In genomic region chr14:58101298-58101697, GRCm38 (mm10) we compare ENCODE assay signal across 21 mouse cellular contexts. TPM values are rescaled to one million over a fixed set of nuclear protein-coding genes. Genes with fewer than 3 reads are reported as not detected.
DNase-seq lines count a peak whose midpoint lies in the region; ATAC-seq lines count a peak whose summit lies in the region.
"Had no signal": no experiment of that assay in that cellular context is flagged by ENCODE, and none has a peak within 500 bp of the region (broad histone marks: within the 10 kb centered on the region; RNA-seq: fewer than 3 reads in every experiment).

No protein-coding gene starts in this region.

- H3K27me3 ChIP-seq in forebrain, embryonic 14.5 days (replicated peaks; ENCODE audit: control insufficient read depth, insufficient read depth, low read length), result no peaks in the 10 kb centered on the region
- H3K27me3 ChIP-seq in forebrain, embryonic 12.5 days, result no peaks in the 10 kb centered on the region
- H3K27me3 ChIP-seq in midbrain, embryonic 15.5 days (replicated peaks), result no peaks in the 10 kb centered on the region
- no peaks in the 10 kb centered on the region for H3K27me3 ChIP-seq in midbrain, embryonic 11.5 days (ENCODE audit: control insufficient read depth, insufficient read depth, low read length)
- H3K27me3 ChIP-seq in hindbrain, embryonic 13.5 days, result no peaks in the 10 kb centered on the region
- H3K27me3 ChIP-seq in neural tube, embryonic 14.5 days (ENCODE audit: control insufficient read depth, insufficient read depth, low read length), result no peaks in the 10 kb centered on the region
- H3K27me3 ChIP-seq: CH12.LX; heart, embryonic 15.5 days; liver, embryonic 13.5 days; lung, embryonic 15.5 days had no signal

- peak; percentile 6 for DNase-seq in forebrain, embryonic 14.5 days (ENCODE audit: low spot score)
- no peak for DNase-seq in midbrain, embryonic 11.5 days (ENCODE audit: low spot score, missing footprints)
- DNase-seq in gastrocnemius, postnatal 14 days, result no peak
- DNase-seq in Muller cell, postnatal 12 days (ENCODE audit: inconsistent ontology term), result no peak
- DNase-seq: cerebellum, adult 11 months; gastrocnemius, adult 2 months; heart, adult 18-20 months; kidney, adult 8-10 months; layer of hippocampus, postnatal 36 days; liver, embryonic 13.5 days; right cerebral cortex, postnatal 14 days had no signal

- no peaks in the 10 kb centered on the region for H3K9me3 ChIP-seq in forebrain, embryonic 14.5 days (replicated peaks; ENCODE audit: control insufficient read depth, low read length)
- H3K9me3 ChIP-seq in forebrain, embryonic 12.5 days, result no peaks in the 10 kb centered on the region
- H3K9me3 ChIP-seq in midbrain, embryonic 15.5 days, result no peaks in the 10 kb centered on the region
- H3K9me3 ChIP-seq in midbrain, embryonic 11.5 days (ENCODE audit: control insufficient read depth, low read length), result no peaks in the 10 kb centered on the region
- H3K9me3 ChIP-seq in hindbrain, embryonic 13.5 days, result no peaks in the 10 kb centered on the region
- no peaks in the 10 kb centered on the region for H3K9me3 ChIP-seq in neural tube, embryonic 14.5 days (ENCODE audit: control insufficient read depth, low read length)
- H3K9me3 ChIP-seq: embryonic facial prominence, embryonic 10.5 days; heart, embryonic 15.5 days; limb, embryonic 12.5 days; liver, embryonic 13.5 days; lung, embryonic 15.5 days had no signal

- 2% methylated on average over 6 of the region's 6 CpGs for WGBS in forebrain, embryonic 14.5 days
- 7% methylated on average over 6 of the region's 6 CpGs for WGBS in forebrain, embryonic 12.5 days
- 10% methylated on average over 6 of the region's 6 CpGs for WGBS in midbrain, embryonic 15.5 days
- 8% methylated on average over 6 of the region's 6 CpGs for WGBS in midbrain, embryonic 11.5 days
- WGBS in hindbrain, embryonic 13.5 days, result 16% methylated on average over 6 of the region's 6 CpGs
- WGBS in neural tube, embryonic 14.5 days, result 5% methylated on average over 6 of the region's 6 CpGs

- intact Hi-C loops in gastrocnemius, postnatal 14 days (cut with DNase I; ENCODE audit: low total_unique reads), result no loop called here

- ATAC-seq in forebrain, embryonic 14.5 days, result no peak
- ATAC-seq in forebrain, embryonic 12.5 days (ENCODE audit: low FRiP score), result no peak
- 0 out of 2 replicates have a peak, but pooled peaks have one; percentile 39 for ATAC-seq in midbrain, embryonic 15.5 days (replicated peaks)
- no peak for ATAC-seq in midbrain, embryonic 11.5 days (ENCODE audit: low FRiP score)
- peak; percentile 84 for ATAC-seq in hindbrain, embryonic 13.5 days (ENCODE audit: low FRiP score)
- ATAC-seq in neural tube, embryonic 14.5 days (ENCODE audit: low read depth), result peak; percentile 90

- no peak overlapping the region for H3K9ac ChIP-seq in forebrain, embryonic 14.5 days (ENCODE audit: low read length)
- no peak overlapping the region for H3K9ac ChIP-seq in forebrain, embryonic 12.5 days
- no peak overlapping the region for H3K9ac ChIP-seq in midbrain, embryonic 15.5 days
- no peak overlapping the region for H3K9ac ChIP-seq in midbrain, embryonic 11.5 days (ENCODE audit: low read length)
- H3K9ac ChIP-seq in hindbrain, embryonic 13.5 days, result no peak overlapping the region
- H3K9ac ChIP-seq in neural tube, embryonic 14.5 days (replicated peaks; ENCODE audit: low read depth, low read length), result no peak overlapping the region
- H3K9ac ChIP-seq: heart, embryonic 15.5 days; limb, embryonic 12.5 days; liver, embryonic 13.5 days; lung, embryonic 15.5 days had no signal

- no peak overlapping the region for H3K27ac ChIP-seq in forebrain, embryonic 14.5 days (ENCODE audit: low read depth, low read length)
- no peak overlapping the region for H3K27ac ChIP-seq in forebrain, embryonic 12.5 days
- no peak overlapping the region for H3K27ac ChIP-seq in midbrain, embryonic 15.5 days
- H3K27ac ChIP-seq in midbrain, embryonic 11.5 days (ENCODE audit: low read depth, low read length), result no peak overlapping the region
- H3K27ac ChIP-seq in hindbrain, embryonic 13.5 days, result no peak overlapping the region
- H3K27ac ChIP-seq in neural tube, embryonic 14.5 days (ENCODE audit: low read depth, low read length), result no peak overlapping the region
- H3K27ac ChIP-seq: embryonic facial prominence, embryonic 10.5 days; gastrocnemius, adult 2 months; heart, embryonic 15.5 days; limb, embryonic 12.5 days; liver, embryonic 13.5 days; lung, embryonic 15.5 days had no signal

- H3K4me1 ChIP-seq in forebrain, embryonic 14.5 days (ENCODE audit: control insufficient read depth, insufficient read depth, low read length), result no peaks in the 10 kb centered on the region
- no peaks in the 10 kb centered on the region; the same call in 1 of the 2 replicates for H3K4me1 ChIP-seq in forebrain, embryonic 12.5 days
- no peaks in the 10 kb centered on the region for H3K4me1 ChIP-seq in midbrain, embryonic 15.5 days
- H3K4me1 ChIP-seq in midbrain, embryonic 11.5 days (ENCODE audit: control insufficient read depth, insufficient read depth, low read length), result no peaks in the 10 kb centered on the region
- H3K4me1 ChIP-seq in hindbrain, embryonic 13.5 days (replicated peaks), result peaks cover 12% of the 10 kb centered on the region
- peaks cover 6% of the 10 kb centered on the region; the same call in 1 of the 2 replicates for H3K4me1 ChIP-seq in neural tube, embryonic 14.5 days (ENCODE audit: control insufficient read depth, insufficient read depth, low read length)
- H3K4me1 ChIP-seq: embryonic facial prominence, embryonic 10.5 days; heart, embryonic 15.5 days; liver, embryonic 13.5 days; lung, embryonic 15.5 days had no signal

- H3K4me3 ChIP-seq in forebrain, embryonic 14.5 days (ENCODE audit: low read depth, low read length), result no peak overlapping the region
- H3K4me3 ChIP-seq in forebrain, embryonic 12.5 days (replicated peaks), result no peak overlapping the region
- no peak overlapping the region for H3K4me3 ChIP-seq in midbrain, embryonic 15.5 days
- H3K4me3 ChIP-seq in midbrain, embryonic 11.5 days (ENCODE audit: low read depth, low read length), result no peak overlapping the region
- H3K4me3 ChIP-seq in hindbrain, embryonic 13.5 days, result no peak overlapping the region
- H3K4me3 ChIP-seq in neural tube, embryonic 14.5 days (ENCODE audit: low read depth, low read length), result no peak overlapping the region
- H3K4me3 ChIP-seq: embryonic facial prominence, embryonic 10.5 days; gastrocnemius, adult 2 months; heart, embryonic 15.5 days; limb, embryonic 12.5 days; liver, embryonic 13.5 days; lung, embryonic 15.5 days had no signal

- H3K36me3 ChIP-seq in forebrain, embryonic 14.5 days (ENCODE audit: control insufficient read depth, insufficient read depth, low read length), result no peaks in the 10 kb centered on the region
- no peaks in the 10 kb centered on the region for H3K36me3 ChIP-seq in forebrain, embryonic 12.5 days (replicated peaks)
- H3K36me3 ChIP-seq in midbrain, embryonic 15.5 days (replicated peaks), result no peaks in the 10 kb centered on the region
- no peaks in the 10 kb centered on the region for H3K36me3 ChIP-seq in midbrain, embryonic 11.5 days (ENCODE audit: control insufficient read depth, insufficient read depth, low read length)
- no peaks in the 10 kb centered on the region for H3K36me3 ChIP-seq in hindbrain, embryonic 13.5 days
- no peaks in the 10 kb centered on the region for H3K36me3 ChIP-seq in neural tube, embryonic 14.5 days (ENCODE audit: control insufficient read depth, insufficient read depth, low read length)
- H3K36me3 ChIP-seq: embryonic facial prominence, embryonic 10.5 days; heart, embryonic 15.5 days; limb, embryonic 12.5 days; liver, embryonic 13.5 days; lung, embryonic 15.5 days had no signal

- H3K4me2 ChIP-seq in forebrain, embryonic 14.5 days (ENCODE audit: low read length), result no peak overlapping the region
- no peak overlapping the region for H3K4me2 ChIP-seq in forebrain, embryonic 12.5 days
- no peak overlapping the region for H3K4me2 ChIP-seq in midbrain, embryonic 15.5 days
- no peak overlapping the region for H3K4me2 ChIP-seq in midbrain, embryonic 11.5 days
- H3K4me2 ChIP-seq in hindbrain, embryonic 13.5 days, result no peak overlapping the region
- H3K4me2 ChIP-seq in neural tube, embryonic 14.5 days (ENCODE audit: low read depth, low read length), result no peak overlapping the region
- H3K4me2 ChIP-seq: heart, embryonic 15.5 days; limb, embryonic 12.5 days; liver, embryonic 13.5 days; lung, embryonic 15.5 days had no signal

RNA-seq across cellular contexts. Expression of gene Fgf9, which starts 31.0 kb away (rescaled TPM):
- 6.5 and 9.8 TPM in 2 replicates for polyA plus RNA-seq in forebrain, embryonic 14.5 days (2014; fragmentation: Nextera tagmentation; extraction: Ambion mirVana)
- 2.8 and 3.8 TPM in 2 replicates for polyA plus RNA-seq in forebrain, embryonic 12.5 days (2016; fragmentation: Nextera tagmentation; extraction: Ambion mirVana)
- polyA plus RNA-seq in midbrain, embryonic 15.5 days (2015; fragmentation: Nextera tagmentation; extraction: Ambion mirVana), result 20.8 and 21.0 TPM in 2 replicates
- polyA plus RNA-seq in midbrain, embryonic 11.5 days (2014; fragmentation: Nextera tagmentation; extraction: Ambion mirVana), result 1.8 and 2.0 TPM in 2 replicates
- 15.6 and 16.4 TPM in 2 replicates for polyA plus RNA-seq in hindbrain, embryonic 13.5 days (2015; fragmentation: Nextera tagmentation; extraction: Ambion mirVana)
- 18.8 and 23.2 TPM in 2 replicates for polyA plus RNA-seq in neural tube, embryonic 14.5 days (2014; fragmentation: Nextera tagmentation; extraction: Ambion mirVana)
- 1 to 10 TPM in 1 of 2 experiments, under 1 TPM in 1; 0.64 to 1.0 TPM for total RNA-seq in gastrocnemius, postnatal 14 days (2021)
- polyA plus RNA-seq: spleen, adult 2 months had no signal

Comparison
In these comparisons a context has a peak if more than half of its experiments do, and no peak if none do; other contexts are left out.
1. ATAC-seq: peak in midbrain, embryonic 15.5 days (single experiment), hindbrain, embryonic 13.5 days (single experiment) and neural tube, embryonic 14.5 days (single experiment); none in forebrain, embryonic 14.5 days (single experiment), forebrain, embryonic 12.5 days (single experiment) and midbrain, embryonic 11.5 days (single experiment).